Mouse (Mus musculus) thymus, postnatal 14 days (tissue): Measurements from ENCODE around the gene Timm23.
"Not testable (repeated sequence)": the region's sequence is repeated elsewhere in the genome, so short reads cannot be mapped to it uniquely, and the experiment has no call there.

ENCODE experiments used
- DNase-seq: peaks from one replicate; pipeline ENCODE4 v3.0.0; 2021

The Timm23 gene

DNA sequence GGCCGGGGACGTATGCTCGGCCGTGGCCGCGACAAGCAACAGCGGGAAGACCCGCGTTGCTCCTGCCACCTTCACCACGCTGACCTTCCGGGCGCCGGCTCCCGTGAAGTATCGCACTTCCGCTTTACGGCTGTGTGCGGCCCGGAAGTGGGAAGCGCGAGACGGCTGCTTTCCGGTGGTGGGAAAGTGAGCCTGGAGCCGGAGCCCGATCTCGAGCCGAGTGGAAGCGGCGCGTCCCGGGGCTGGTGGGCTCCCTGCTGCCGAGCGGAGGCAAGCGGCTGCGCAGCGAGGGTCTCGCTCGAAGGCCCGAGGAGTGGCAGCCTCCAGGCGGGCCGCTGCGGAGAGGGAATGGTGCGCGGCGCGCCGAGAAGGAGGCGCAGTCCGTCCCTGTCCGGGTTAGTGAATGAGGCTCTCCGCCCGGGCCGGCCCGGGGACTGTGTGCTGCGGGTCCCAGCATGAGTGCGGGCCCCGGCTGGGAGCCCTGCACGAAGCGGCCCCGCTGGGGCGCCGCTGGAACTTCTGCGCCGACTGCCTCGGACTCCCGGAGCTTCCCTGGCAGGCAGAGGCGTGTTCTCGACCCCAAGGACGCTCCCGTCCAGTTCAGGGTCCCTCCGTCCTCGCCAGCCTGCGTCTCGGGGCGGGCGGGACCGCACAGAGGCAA lies at the start of gene Timm23, which contains the start of gene Parg:
Gene Timm23 (minus strand): TSS at position 108 of the 661 bp plus-strand sequence.
Gene Parg (plus strand): TSS at position 159 of the 661 bp plus-strand sequence.
- DNase-seq: peak; percentile 86

DNA sequence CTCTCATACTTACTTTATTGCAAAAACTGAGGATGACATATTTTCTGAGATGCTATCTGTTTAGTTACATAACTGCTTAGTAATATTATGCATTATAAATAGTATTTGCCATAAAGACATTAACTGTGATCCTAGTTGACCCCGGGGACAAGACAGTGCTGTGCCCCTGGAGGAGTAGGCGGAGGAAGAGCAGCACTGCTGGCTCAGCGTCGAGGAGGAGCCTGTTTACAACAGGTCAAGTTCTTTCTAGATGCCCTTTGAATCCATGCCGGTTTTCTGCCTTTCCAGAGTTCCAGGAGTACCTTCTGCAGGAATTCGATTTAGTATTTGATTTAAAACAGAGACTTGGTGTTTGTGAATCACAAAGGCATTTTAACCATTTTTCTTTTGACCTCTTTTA lies 47.9 kb upstream of the Timm23 start:
- DNase-seq: no peak

DNA sequence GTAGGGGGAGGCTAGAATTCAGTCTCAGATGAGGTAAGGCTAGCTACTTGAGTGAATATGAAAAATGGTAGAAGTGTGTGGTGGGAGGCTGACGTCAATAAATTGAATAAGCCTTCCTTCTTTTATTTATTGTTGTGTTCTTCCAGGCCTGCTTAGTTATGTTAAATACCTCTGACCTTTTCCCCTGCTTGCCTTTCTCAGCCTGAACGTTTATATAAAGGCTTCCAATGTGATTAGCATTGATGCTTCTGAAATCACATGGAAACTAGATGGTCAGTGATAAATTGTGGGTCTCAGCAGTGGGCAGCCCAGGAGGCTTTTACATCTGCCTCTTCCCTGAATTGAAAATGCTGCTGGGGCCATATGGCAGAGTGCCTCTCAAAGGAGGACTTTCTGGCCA lies 44.3 kb upstream of the Timm23 start:
- DNase-seq: no peak

DNA sequence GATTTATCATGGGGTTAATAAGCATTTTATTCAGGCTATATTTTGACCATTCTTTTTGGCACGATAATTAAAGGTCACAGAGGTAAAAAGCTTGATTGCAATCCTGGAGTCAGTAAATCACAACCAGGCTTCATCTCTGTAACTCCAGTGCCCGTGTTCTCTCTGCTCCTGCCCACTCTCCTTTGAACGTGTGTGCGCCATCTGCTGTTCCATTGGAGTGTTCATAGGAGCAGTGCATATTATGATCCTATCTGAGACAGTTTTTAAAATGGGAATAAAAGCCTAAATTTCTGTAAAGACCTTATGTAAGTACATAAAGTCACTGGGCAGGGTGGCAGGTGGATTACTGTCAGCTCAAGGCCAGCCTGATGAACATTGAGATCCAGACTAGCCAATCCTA lies 40.7 kb upstream of the Timm23 start:
- no peak for DNase-seq

DNA sequence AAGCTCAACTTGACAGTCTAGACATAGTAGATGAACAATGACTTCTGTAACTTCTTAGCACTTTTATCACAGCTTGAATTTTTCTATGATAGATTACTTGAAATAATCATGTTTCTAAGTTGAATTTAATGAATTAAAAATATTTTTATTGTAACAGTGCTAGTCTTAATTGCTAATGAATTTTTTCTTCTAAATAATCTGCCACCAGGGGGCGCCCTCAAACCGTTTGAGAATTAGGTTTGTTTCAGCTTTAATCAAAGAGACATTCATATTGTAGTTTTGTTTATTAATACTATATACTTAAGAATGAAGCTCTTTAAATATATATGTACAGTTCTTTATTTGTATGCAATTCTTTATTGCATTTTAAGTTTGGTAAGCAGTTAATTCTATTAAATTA lies 27.3 kb upstream of the Timm23 start:
- DNase-seq: peak; percentile 53

DNA sequence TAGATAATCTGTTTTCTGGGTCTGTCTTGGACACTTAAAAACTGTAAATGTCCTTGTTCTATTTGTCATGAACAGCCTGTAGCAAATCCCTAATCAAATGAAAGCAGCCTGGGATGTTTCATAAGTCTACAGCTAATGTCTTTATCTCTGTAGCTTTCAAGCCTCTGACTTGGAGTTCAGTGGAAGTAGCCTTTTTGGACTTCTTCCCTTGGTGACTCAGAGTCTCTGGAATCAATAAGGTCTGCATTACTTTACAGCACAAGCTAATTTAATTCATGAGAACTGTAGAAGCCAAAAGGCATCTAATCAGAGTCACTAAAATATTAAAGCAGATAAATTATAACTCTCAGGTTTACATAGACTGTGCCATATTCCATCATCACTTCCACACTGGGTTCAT lies 24.9 kb upstream of the Timm23 start:
- DNase-seq: no peak

DNA sequence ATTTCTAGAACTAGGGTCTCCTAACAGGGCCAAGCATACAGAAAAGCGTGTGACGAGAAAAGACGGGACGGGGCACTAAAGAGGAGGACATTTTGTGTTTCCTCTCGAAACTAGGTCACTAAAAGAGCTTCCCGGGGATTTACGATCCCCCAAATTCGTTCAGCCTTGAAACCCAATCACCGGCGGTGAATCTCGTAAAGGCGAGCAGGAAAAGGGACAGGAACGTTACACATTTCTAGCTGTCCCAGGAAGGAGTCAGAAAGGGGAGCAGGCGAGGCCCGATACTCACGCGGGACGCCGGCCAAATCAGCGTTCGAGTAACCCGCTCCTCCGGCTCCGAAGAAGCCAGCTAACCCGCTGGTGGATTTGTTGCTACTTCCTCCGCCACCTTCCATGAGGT lies 344 bp downstream of the Timm23 start:
- no peak for DNase-seq

DNA sequence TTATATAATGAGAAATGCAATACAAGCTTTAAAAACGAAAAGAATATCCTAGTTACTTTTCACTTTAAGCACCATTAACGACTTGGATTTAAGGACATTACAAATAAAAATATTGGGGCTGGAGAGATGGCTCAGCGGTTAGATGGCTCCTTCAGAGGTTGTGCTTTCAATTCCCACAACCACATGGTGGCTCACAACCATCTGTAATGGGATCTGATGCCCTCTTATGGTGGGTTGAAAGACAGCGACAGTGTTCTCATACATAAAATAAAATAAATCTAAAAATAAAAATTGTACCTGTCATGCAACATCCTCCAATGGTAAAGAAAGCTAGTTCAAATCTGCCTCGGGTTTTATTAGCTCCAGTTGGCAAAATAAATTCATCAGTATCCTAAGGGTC lies 8.1 kb downstream of the Timm23 start:
- not testable (repeated sequence) for DNase-seq

DNA sequence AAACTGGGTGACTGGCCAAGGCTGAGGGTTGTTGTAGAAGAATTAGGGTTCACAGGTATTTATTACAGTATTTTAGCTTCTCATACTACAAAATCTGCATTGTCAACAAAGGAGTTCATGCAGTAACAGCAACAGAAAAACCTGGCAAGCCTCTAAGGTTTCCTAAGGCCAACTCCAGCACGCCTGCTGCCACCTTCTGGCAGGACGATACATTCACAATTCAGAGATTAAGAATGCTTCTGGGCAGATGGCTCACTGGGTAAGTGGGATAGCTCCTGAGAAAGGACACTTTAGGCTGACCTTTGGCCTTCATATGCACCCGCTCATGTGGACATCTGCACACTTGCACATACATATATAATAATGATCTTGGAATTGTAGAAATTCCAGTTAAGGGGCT lies 9.3 kb downstream of the Timm23 start:
- DNase-seq: peak; percentile 44

DNA sequence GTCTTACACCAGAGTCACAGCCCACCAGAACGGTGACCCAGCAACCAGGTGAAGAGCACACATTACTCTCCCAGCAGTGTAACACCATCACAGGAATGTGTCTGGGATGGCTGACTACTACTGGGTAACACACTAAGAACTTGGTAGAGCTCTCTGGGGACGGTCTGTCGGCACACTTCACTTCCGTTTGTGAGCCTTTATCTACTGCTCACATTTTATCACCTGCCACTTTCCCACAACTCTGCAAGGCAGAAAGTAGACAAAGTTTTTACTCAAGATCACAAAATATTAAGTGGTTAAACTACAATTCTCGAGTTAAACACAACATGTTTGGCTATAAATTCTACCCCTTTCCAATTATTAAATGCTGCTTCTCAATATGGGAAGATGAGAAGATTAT lies 9.8 kb downstream of the Timm23 start:
- DNase-seq: no peak

DNA sequence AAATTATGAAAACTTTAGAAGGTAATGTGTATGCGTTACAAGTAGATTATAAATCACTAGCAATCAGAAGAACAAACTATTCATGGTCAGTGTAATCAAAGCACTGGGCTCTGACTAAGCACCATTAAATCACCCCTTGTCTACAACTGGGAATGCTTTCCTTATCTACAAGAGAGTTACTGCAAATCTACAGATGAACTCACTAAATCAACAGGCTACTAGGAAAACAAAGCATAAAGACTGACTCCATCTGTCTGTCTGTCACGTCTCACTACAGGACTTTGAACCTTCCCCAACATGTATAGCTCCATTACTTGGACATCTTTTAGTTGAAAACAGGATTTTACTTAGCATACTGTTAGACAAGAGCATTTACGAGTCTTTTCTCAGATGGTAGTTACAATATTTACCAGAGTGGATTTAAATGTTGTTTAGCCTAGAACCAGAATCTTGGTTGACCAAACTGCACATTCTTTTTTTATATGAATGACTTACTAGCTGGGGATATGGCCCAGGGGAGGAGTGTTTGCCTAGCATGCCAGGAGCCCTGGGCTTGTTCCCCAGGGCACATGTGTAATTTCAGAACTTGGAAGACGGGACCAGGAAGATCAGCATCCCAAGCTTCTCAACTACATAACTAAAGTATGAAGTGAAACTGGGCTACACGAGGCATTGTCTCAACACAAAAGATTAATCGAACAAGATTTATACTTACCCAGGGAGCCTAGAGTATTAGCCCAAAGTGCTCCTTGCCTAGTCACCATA lies 10.9 kb downstream of the Timm23 start:
- no peak for DNase-seq

DNA sequence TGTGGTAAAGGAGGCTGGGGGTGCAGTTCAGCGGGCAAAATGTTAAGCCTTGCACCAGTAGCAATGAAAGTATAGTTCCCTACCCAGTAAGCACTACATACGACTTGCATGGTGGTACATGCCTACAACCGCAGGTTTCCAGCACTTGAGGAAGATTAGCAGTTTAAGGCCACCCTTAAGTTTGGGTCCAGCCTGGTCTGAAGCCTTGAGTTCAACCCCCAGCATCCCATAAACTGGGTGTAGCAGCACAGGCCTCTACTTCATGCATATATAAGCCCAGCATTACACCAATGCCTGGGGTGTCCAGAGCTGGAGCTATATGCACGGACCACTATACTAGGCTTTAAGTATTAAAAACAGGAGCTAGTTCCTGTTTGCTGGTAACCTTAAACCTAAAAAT lies 17.9 kb downstream of the Timm23 start:
- DNase-seq: no peak

DNA sequence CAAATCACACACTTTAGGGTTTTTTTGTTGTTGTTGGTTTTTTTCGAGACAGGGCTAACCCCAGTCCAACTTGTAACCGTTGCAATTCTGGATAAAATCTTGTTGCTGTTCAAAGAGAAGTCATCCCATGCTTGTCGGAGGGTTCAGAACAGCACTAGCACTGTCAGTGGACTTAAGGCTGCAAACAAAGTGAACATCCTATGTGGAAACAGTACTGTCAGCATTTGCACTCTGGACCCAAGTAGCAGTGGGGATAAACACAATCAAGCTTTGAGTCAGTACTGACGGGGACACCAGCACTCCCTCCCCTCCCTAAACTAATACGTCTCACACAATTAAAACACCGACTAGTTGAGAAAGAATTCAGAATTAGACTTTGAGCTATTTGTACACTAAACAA lies 20.8 kb downstream of the Timm23 start:
- no peak for DNase-seq

DNA sequence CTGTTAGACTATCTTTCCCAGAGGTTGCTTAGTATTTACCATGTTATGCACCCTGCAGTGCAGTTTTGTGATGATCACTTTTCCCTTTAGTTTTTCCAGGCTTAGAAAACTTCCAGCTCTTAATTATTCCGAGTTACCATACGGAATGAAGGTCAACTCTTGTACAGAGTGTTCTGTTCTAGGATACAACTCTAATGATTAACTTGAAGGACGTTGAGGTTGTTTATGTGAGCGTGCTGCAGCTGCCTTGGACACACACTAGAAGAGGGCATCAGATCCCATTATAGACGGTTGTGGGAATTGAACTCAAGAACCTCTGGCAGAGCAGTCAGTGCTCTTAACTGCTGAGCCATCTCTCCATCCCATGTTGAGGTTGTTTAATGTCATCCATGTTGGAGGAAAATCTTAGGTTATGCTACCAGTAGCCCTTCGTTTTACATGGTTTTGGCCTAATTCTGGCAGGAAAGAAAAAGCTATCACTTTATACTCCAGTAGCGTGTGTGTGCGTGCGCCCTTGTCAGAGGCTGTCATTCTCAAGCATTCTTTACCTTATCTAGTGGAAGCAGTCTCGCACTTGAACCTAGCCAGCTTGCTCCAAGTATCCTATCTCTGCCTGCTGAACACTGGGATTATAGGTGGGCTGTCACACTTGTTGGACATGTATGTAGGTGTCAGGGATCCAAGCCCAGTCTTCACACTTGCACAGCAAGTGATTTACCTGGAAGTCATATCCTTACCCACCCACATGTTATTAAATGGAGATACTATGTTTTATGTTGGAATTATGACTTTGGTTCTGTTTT lies 22.1 kb downstream of the Timm23 start:
- DNase-seq: no peak

DNA sequence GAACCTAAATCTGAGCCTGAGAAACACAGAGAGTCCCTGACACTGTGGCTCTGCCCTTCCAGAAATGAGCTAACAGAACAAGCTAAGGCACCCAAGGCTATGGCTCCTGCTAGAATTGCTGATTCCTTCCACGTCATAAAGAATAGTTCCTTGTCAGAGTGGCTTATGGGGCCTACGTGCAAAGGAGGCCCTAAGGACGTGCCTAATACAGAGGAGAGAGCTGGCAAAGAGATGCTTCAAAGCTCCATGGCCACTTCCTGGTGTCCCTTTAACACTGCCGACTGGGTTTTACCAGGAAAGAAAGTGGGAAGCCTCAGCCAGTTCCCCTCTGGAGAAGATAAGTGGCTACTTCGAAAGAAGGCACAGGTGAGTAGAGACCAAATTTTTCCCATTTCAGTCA lies 25.1 kb downstream of the Timm23 start:
- DNase-seq: not testable (repeated sequence)

DNA sequence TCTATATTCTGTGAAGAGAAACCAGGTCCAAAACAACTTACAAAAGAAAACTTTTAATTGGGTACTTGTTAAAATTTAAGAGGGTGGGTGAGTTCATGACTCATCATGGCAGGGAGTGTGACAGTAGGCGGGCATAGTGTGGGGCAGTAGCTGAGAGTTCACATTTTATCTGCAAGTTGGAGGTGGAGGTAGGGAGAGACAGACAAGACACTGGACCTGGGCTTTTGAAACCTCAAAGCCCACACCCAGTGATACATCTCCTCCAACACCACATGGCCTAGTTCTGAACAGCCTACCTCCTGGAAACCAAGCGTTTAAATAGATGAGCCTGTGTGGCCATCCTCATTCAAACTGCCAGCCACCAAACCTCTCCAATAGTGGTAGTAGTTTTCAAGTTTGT lies 26.4 kb downstream of the Timm23 start:
- DNase-seq: no peak

DNA sequence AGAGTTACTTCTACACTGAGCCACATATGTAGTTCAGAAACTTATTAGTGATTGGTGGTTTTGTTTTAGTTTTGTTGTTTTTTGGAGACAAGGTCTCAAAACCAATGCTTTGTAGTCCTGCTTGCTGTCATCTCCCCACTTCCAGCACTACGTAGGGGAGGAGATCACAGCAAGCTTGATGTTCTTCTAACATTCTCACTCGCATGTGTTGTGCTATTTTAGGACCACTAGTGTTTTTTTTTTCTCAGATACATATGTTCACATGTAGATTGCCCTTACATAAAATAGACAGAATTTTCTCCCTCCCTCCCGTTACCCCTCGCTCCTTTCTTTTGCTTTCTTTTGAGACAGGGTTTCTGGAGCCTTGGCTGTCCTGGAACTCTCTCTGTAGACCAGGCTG lies 31.6 kb downstream of the Timm23 start:
- DNase-seq: no peak

DNA sequence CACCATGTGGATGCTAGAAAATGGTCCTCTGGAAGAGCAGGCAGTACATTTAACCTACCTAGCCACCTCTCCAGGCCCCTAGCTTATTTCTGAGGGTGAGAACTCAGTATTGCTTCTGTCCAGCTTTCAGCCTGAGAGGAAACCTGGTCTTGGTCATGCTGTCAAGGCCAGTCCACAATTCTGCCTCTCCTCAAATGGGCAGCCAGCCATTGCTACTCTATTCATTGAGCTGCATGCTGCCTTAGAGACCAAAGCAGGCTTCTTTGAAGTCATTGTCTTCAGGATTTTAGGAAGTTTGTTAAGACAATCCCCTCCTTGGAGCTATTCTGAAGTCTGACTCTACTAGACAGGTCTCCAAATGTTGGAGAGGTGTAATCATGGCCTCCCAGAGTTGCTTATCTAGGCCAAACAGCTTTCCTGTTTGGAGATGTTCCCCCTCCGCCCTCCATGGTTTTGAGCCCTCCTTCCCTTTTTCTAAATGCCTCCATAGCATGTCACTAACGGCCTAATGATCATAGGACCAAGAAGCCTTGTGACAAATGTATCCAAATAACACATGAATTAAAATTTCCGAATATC lies 33.0 kb downstream of the Timm23 start:
- no peak for DNase-seq

DNA sequence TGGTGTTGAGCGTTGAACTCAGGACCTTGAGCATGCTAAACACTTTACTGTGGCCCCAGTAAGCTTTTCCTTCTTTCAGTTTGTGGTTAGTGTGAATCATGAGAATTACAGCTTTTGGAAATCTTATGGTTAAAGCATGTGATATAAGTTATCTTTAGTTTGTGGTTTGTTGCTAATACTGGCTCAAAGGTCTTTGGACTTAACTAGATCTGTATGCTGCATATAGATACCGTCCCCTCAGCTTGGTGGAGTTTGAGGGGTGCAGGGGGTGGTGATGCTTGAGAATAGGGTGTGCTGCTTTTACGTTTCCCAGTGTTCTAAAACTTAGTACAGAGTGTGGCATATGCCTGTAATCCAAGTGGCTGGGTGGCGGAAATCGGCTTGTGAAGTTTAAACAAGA lies 34.4 kb downstream of the Timm23 start:
- DNase-seq: no peak

DNA sequence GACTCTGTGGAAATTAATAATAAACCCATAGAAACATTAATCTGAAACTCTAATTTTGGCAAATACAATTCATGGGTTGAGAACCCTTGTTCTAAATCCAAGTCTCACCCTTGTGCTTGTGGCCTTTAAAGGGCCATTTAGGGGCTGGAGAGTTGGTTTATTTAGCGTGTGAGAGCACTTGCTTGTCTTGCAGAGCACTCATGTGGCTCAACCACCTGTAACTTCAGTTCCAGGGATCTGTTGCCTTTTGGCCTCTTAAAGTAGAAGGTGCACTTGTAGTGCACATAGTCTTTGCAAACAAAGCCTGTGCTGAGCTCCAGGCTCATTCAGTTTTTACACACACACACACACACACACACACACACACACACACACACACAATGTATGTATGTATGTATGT lies 34.9 kb downstream of the Timm23 start:
- DNase-seq: no peak

DNA sequence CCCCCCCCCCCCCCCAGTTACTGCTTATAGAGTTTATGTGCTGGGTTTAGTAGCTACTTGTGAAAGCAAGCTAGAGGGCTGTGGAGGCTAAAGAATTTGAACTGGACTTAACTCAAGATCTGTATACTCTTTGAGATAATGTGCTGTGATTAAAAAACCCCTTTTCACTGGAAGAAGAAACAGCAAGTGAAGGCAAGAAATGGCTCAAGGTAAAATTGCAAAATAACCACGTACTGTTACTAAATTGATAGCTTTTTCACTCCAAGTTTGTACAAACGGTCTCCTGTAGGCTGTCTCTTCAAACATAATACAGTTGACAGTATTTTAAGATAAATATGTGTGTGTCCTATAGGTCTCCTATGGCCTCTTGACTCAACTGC lies 35.6 kb downstream of the Timm23 start:
- no peak for DNase-seq

DNA sequence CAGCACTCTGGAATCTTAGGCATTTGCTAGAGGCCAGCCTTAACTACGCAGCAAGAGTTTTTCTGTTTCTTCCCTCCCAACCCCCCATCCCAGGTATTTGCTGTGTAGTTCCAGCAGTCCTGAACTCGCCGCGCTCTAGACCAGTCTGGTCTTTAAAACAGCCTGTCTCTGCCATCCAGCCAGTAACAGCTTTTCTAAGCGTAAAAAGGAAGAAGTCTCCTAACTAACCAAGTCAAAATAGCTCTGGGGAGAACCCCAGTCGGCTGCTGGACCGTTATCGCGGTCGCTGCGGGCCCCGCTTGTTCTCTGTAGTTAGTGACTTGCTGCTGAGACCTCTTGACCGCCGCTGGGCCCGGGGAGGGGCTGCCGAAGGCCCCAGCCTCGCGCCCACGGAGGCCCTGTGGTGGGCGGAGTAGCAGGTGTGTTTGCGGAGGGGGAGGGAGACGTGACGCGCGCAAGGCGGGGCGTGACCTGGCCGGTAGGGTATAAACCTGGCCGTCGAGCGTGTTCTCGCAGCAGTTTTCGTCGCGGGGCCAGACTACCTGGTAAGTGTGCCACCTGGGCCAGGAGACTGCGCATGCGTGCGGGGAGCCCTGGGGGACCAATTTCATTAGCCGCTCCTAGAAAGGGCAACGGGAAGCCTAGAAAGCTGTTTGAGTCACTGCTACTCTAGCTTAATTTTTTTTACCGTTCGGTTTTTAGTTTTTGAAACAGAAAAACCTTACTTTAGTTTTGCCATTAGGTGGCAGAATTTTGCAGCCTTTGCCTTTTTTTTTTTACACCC lies 36.2 kb downstream of the Timm23 start:
- peak; percentile 87 for DNase-seq
